Mouse (Mus musculus) left cerebral cortex, postnatal 10 days (tissue): ENCODE results near the gene Atp10a. TPM values are rescaled to one million over a fixed set of nuclear protein-coding genes. Genes with fewer than 3 reads are reported as not detected.
A peak's percentile ranks its signal among the peaks of the same experiment; 100 is the strongest.

Experiments
- DNase-seq, 2 experiments: peaks; one replicate each; pipeline ENCODE4 v3.0.0; 2021 to 2022; ENCODE audit warnings: low spot score in 2 of 2, mixed read lengths in 1 of 2; ENCODE audit errors: extremely low spot score in 1 of 2
- intact Hi-C: fragments of 180-260 bp; cut with DNase I; formaldehyde crosslinking; loops from one replicate; pipeline ENCODE4 v1.15.1; 2025
- total RNA-seq, 2 experiments: library from RNA; stranded (reverse); gene quantifications; 2 replicates each; pipeline ENCODE4 v1.2.3; 2021

The Atp10a gene
- total RNA-seq, result 1 to 10 TPM; 3.4 to 5.5 TPM

GRCm38 (mm10) chr7:58655866-58656265, at the start of gene Atp10a:
Atp10a (plus strand) TSS chr7:58656166.
- intact Hi-C loops, result no loop called here

GRCm38 (mm10) chr7:58618048-58618447, 37.9 kb upstream of the Atp10a start:
- DNase-seq, result no peak
- intact Hi-C loops, result no loop called here

More at GRCm38 (mm10) chr7:58655866-58656265, at the start of gene Atp10a:
- DNase-seq, result no peak

- no peak for DNase-seq
- intact Hi-C loops, result no loop called here
Measured at GRCm38 (mm10) chr7:58626305-58627155, 29.4 kb upstream of the Atp10a start.

- intact Hi-C loops, result no loop called here
- no peak for DNase-seq
Measured at GRCm38 (mm10) chr7:58627381-58627780, 28.6 kb upstream of the Atp10a start.

GRCm38 (mm10) chr7:58629233-58629632, 26.7 kb upstream of the Atp10a start:
- no peak for DNase-seq

DNA sequence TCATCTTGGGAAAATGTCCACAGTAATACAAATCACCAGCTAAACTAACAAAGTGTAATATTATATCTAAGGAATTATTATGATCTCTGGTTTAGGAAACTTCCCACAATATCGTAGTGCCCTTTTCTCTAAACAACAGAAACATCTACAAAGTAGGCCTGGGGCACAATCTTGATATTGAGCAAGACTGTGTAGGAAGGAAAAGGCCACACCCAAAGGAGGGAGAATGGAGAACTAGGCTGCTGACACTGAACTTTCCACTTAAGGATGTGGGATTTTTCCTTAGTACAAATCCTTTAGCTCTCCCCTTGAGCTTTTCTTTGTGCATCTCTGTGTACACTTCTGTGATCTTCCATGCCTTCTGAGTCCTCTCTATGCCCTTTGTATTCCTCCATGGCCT, 22.3 kb upstream of the Atp10a start:
- no peak for DNase-seq
- intact Hi-C loops, result no loop called here

More at GRCm38 (mm10) chr7:58629233-58629632, 26.7 kb upstream of the Atp10a start:
- intact Hi-C loops, result no loop called here

DNA sequence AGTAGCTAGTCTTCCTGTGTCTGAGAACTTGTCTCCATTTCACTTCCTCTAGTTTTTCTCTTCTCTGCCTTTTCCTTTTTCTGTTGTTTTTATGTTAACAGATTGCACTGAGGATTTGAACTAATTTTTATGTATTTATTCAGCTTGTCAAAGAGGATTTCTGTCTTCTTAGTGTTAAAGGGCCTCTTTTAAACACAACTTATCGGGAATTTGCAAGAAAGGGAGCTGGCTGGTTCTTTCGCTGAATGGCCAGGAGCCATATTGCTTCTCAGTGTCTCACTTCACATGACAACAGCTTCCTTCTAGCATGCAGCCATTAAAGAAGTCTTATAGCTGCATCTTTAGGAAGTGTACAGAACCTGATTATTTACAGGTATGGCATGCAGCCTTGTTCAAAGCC, 16.3 kb upstream of the Atp10a start:
- intact Hi-C loops, result no loop called here

GRCm38 (mm10) chr7:58640456-58640855, 15.5 kb upstream of the Atp10a start:
- intact Hi-C loops, result no loop called here

More for the DNA sequence above, 16.3 kb upstream of the Atp10a start:
- no peak for DNase-seq

GRCm38 (mm10) chr7:58641916-58642315, 14.1 kb upstream of the Atp10a start:
- intact Hi-C loops, result no loop called here
- DNase-seq, result no peak

More at GRCm38 (mm10) chr7:58640456-58640855, 15.5 kb upstream of the Atp10a start:
- DNase-seq, result no peak

DNA sequence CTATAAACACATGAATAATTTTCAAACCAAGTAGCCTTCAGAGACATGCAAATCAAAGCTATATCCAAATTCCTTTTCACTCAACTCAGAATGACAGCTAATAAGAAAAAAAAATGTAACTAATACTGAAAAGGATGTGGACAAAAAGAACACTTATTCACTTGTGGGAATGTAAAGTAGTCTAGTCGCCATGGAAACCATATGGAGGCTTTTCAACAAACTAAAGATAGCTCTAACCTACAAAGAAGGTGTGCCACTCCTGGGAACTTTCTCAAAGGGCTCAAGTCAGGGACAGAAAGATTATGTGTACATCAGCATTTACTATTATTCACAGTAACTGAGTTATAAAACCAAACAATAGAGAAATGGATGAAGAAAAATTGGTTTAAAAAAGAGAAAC, 8.6 kb upstream of the Atp10a start:
- no peak for DNase-seq
- intact Hi-C loops, result no loop called here

GRCm38 (mm10) chr7:58657913-58658789, 2.2 kb downstream of the Atp10a start:
- intact Hi-C loops, result no loop called here
- DNase-seq, result peak in 1 of 2 experiments; percentile 79

DNA sequence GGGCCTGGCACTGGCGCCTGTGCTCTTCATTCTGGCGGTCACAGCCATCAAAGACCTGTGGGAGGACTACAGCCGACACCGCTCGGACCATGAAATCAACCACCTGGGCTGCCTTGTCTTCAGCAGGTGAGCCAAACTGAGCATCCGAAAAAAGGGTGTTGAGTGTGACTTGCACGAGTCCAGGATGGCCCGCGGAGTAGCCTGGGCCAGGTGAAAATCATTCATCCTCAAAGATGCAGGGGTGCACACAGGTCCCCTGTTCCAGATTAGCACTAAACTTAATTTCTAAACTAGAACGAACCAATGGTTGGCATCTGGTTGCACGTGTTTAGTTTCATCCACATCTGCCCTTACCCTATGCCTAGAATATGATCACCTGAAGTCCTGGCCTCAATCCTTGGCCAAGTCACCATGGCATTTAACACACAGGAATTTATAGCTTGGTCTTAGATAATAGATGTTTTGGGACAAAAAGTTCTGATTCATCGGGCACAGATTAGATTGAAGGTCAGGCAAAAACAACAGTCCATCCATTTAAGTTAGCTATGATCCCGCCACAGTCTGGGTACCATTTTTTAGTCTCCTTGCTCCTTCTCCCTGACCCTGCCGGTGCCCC, 2.9 kb downstream of the Atp10a start:
- DNase-seq, result no peak
- intact Hi-C loops, result no loop called here

DNA sequence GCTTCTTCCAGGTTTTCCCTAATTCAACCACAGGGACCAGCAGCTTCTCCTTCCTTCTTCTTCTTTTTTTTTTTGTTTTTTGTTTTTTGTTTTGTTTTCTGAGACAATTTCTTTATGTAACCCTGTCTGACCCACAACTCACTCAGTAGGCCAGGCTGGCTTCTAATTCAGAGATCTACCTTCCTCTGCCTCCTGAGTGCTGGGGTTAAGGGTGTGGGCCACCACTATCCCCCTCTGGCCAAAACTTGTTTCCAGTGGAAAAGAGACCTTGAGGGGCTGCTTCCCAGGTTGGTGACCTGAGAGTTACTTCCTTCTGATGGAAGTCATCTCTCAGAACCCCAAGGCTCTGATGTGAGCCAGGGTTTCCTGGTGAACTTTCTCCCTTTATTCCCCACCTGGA, 4.1 kb downstream of the Atp10a start:
- no peak for DNase-seq
- intact Hi-C loops, result no loop called here

GRCm38 (mm10) chr7:58660665-58661064, 4.7 kb downstream of the Atp10a start:
- intact Hi-C loops, result no loop called here
- DNase-seq, result no peak

GRCm38 (mm10) chr7:58661076-58661475, 5.1 kb downstream of the Atp10a start:
- intact Hi-C loops, result no loop called here
- DNase-seq, result no peak

GRCm38 (mm10) chr7:58668617-58669016, 12.7 kb downstream of the Atp10a start:
- intact Hi-C loops, result no loop called here
- DNase-seq, result no peak

- intact Hi-C loops, result no loop called here
Measured at GRCm38 (mm10) chr7:58676075-58676474, 20.1 kb downstream of the Atp10a start.

GRCm38 (mm10) chr7:58677111-58677805, 21.3 kb downstream of the Atp10a start:
- intact Hi-C loops, result no loop called here
- DNase-seq, result no peak

More at GRCm38 (mm10) chr7:58676075-58676474, 20.1 kb downstream of the Atp10a start:
- DNase-seq, result no peak

- DNase-seq, result no peak
- intact Hi-C loops, result no loop called here
Measured at GRCm38 (mm10) chr7:58685967-58686366, 30.0 kb downstream of the Atp10a start.
